Mouse (Mus musculus): ENCODE data around the gene Ppara. TPM values are rescaled to one million over a fixed set of nuclear protein-coding genes. Genes with fewer than 3 reads are reported as not detected.

The Ppara gene
- total RNA-seq, 2 experiments from 2014 or later, result 3.7 to 4.6 TPM

- intact Hi-C loops (cut with DNase I), result loop anchor here (5.0 to 10.0 kb wide), 2 partner anchors 320 to 382 kb away; partner anchors contain the start of gene Atxn10
- DNase-seq (ENCODE audit: low spot score in 2 of 2), result no peak
These were observed 17.8 kb upstream of the Ppara start for GRCm38 (mm10) chr15:85717008-85717407.

GRCm38 (mm10) chr15:85717800-85718199, 17.0 kb upstream of the Ppara start:
- intact Hi-C loops (cut with DNase I), result loop anchor here (5.0 to 10.0 kb wide), 2 partner anchors 320 to 383 kb away; partner anchors contain the start of gene Atxn10
- no peak for DNase-seq (ENCODE audit: low spot score in 2 of 2)

GRCm38 (mm10) chr15:85719017-85719416, 15.8 kb upstream of the Ppara start:
- intact Hi-C loops (cut with DNase I), result loop anchor here (5.0 to 10.0 kb wide), 2 partner anchors 318 to 384 kb away; partner anchors contain the start of gene Atxn10
- DNase-seq (ENCODE audit: low spot score in 2 of 2), result no peak

- intact Hi-C loops (cut with DNase I), result no loop called here
These were observed 14.4 kb upstream of the Ppara start for GRCm38 (mm10) chr15:85720366-85720841.

GRCm38 (mm10) chr15:85724271-85725165, 10.3 kb upstream of the Ppara start:
- intact Hi-C loops (cut with DNase I), result no loop called here
- no peak for DNase-seq (ENCODE audit: low spot score in 2 of 2)

More at GRCm38 (mm10) chr15:85720366-85720841, 14.4 kb upstream of the Ppara start:
- no peak for DNase-seq (ENCODE audit: low spot score in 2 of 2)

GRCm38 (mm10) chr15:85728224-85728623, 6.6 kb upstream of the Ppara start:
- DNase-seq (ENCODE audit: low spot score in 2 of 2), result no peak
- intact Hi-C loops (cut with DNase I), result no loop called here

- intact Hi-C loops (cut with DNase I), result no loop called here
- no peak for DNase-seq (ENCODE audit: low spot score in 2 of 2)
These were observed 5.5 kb upstream of the Ppara start for GRCm38 (mm10) chr15:85729256-85729655.

- intact Hi-C loops (cut with DNase I), result no loop called here
- DNase-seq (ENCODE audit: low spot score in 2 of 2), result no peak
These were observed 4.8 kb upstream of the Ppara start for GRCm38 (mm10) chr15:85730027-85730426.

- intact Hi-C loops (cut with DNase I), result no loop called here
- DNase-seq (ENCODE audit: low spot score in 2 of 2), result no peak
These were observed 2.7 kb upstream of the Ppara start for GRCm38 (mm10) chr15:85731885-85732603.

GRCm38 (mm10) chr15:85732604-85732968, 2.2 kb upstream of the Ppara start:
- intact Hi-C loops (cut with DNase I), result no loop called here
- DNase-seq (ENCODE audit: low spot score in 2 of 2), result no peak

GRCm38 (mm10) chr15:85733686-85734085, 1.1 kb upstream of the Ppara start:
- intact Hi-C loops (cut with DNase I), result no loop called here
- DNase-seq (ENCODE audit: low spot score in 2 of 2), result no peak

- intact Hi-C loops (cut with DNase I), result no loop called here
- no peak for DNase-seq (ENCODE audit: low spot score in 2 of 2)
These were observed 635 bp upstream of the Ppara start for GRCm38 (mm10) chr15:85734148-85734547.

- peak; percentile 72 to 74 for DNase-seq (ENCODE audit: low spot score in 2 of 2)
- intact Hi-C loops (cut with DNase I), result loop anchor here (5.0 kb wide), 1 partner anchor 77 kb away; the partner anchor contains the start of gene Cdpf1
These were observed 466 bp downstream of the Ppara start for GRCm38 (mm10) chr15:85735063-85735835.

GRCm38 (mm10) chr15:85735836-85736190, 1.0 kb downstream of the Ppara start:
- DNase-seq (ENCODE audit: low spot score in 2 of 2), result no peak
- intact Hi-C loops (cut with DNase I), result loop anchor here (5.0 kb wide), 1 partner anchor 76 kb away; the partner anchor contains the start of gene Cdpf1

GRCm38 (mm10) chr15:85736506-85736905, 1.7 kb downstream of the Ppara start:
- no peak for DNase-seq (ENCODE audit: low spot score in 2 of 2)
- intact Hi-C loops (cut with DNase I), result loop anchor here (5.0 kb wide), 1 partner anchor 76 kb away; the partner anchor contains the start of gene Cdpf1

- intact Hi-C loops (cut with DNase I), result loop anchor here (5.0 kb wide), 1 partner anchor 74 kb away; the partner anchor contains the start of gene Cdpf1
These were observed 3.6 kb downstream of the Ppara start for GRCm38 (mm10) chr15:85738416-85738815.

GRCm38 (mm10) chr15:85738939-85739338, 4.2 kb downstream of the Ppara start:
- intact Hi-C loops (cut with DNase I), result loop anchor here (5.0 kb wide), 1 partner anchor 73 kb away; the partner anchor contains the start of gene Cdpf1
- DNase-seq (ENCODE audit: low spot score in 2 of 2), result no peak

More at GRCm38 (mm10) chr15:85738416-85738815, 3.6 kb downstream of the Ppara start:
- DNase-seq (ENCODE audit: low spot score in 2 of 2), result no peak

GRCm38 (mm10) chr15:85742608-85743007, 7.8 kb downstream of the Ppara start:
- intact Hi-C loops (cut with DNase I), result no loop called here
- no peak for DNase-seq (ENCODE audit: low spot score in 2 of 2)

- intact Hi-C loops (cut with DNase I), result no loop called here
- DNase-seq (ENCODE audit: low spot score in 2 of 2), result no peak
These were observed 9.2 kb downstream of the Ppara start for GRCm38 (mm10) chr15:85743946-85744345.

Measured in left cerebral cortex, postnatal 14 days (tissue).